Mouse (Mus musculus): ENCODE results near the gene AC129217.1.
"Not testable (repeated sequence)": the region's sequence is repeated elsewhere in the genome, so short reads cannot be mapped to it uniquely, and the experiment has no call there.

GRCm38 (mm10) chr19:8870381-8870780, 40.8 kb downstream of the AC129217.1 start:
- not testable (repeated sequence) for TF ChIP-seq TAL1, GATA1 (IDR thresholded peaks at IDR 0.05; ENCODE audit: low read length)
